Mouse (Mus musculus) hindbrain, embryonic 13.5 days (tissue): ENCODE measurements at regions not wholly inside any gene's neighbourhood (a gene's known extent, or its start where the extent isn't known, plus 50 kb on each side); places are given as distances from the start of the nearest gene placed in this dataset.

Experiments used
- ATAC-seq: fragments of 200-750 bp; cut with Nextera tagmentation; 2 replicates; pipeline ENCODE4 v1.8.0; 2017; ENCODE audit warnings: moderate TSS enrichment; ENCODE audit not compliant: low FRiP score
- H3K27ac ChIP-seq: fragments of 300-500 bp; sonication (generic); 2 replicates; pipeline ENCODE4 v1.5.1; 2015; ENCODE audit warnings: inconsistent platforms, mild to moderate bottlenecking, moderate library complexity
- H3K27me3 ChIP-seq: fragments of 300-500 bp; sonication (generic); 2 replicates; pipeline ENCODE4 v1.6.1; 2015; ENCODE audit warnings: mild to moderate bottlenecking, inconsistent platforms
- H3K36me3 ChIP-seq: fragments of 300-500 bp; sonication (generic); 2 replicates; pipeline ENCODE4 v1.6.1; 2015; ENCODE audit warnings: mild to moderate bottlenecking, inconsistent platforms
- H3K4me1 ChIP-seq: fragments of 300-500 bp; sonication (generic); replicated peaks from 2 replicates; pipeline ENCODE4 v1.6.1; 2015; ENCODE audit warnings: inconsistent platforms
- H3K4me2 ChIP-seq: fragments of 300-500 bp; sonication (generic); 2 replicates; pipeline ENCODE4 v1.6.1; 2015; ENCODE audit warnings: inconsistent platforms, mild to moderate bottlenecking, moderate library complexity
- H3K4me3 ChIP-seq: fragments of 300-500 bp; sonication (generic); 2 replicates; pipeline ENCODE4 v1.5.1; 2015; ENCODE audit warnings: mild to moderate bottlenecking, inconsistent platforms
- H3K9ac ChIP-seq: fragments of 300-500 bp; sonication (generic); 2 replicates; pipeline ENCODE4 v1.6.1; 2015; ENCODE audit warnings: mild to moderate bottlenecking, inconsistent platforms
- H3K9me3 ChIP-seq: fragments of 300-500 bp; sonication (generic); 2 replicates; pipeline ENCODE4 v1.6.1; 2016; ENCODE audit warnings: inconsistent platforms
- WGBS: fragments of 180-500 bp; shearing (Covaris S2); methylation state at CpG from one replicate; pipeline ENCODE4 v1.1.7; 2015; 5-methylcytosine and 5-hydroxymethylcytosine counted together

GRCm38 (mm10) chr10:9087171-9087570, 201.3 kb upstream of the Sash1 start:
- H3K27me3 ChIP-seq: no peaks in the 10 kb centered on the region
- H3K27ac ChIP-seq: no peak overlapping the region
- no peak overlapping the region for H3K4me2 ChIP-seq
- H3K9me3 ChIP-seq: no peaks in the 10 kb centered on the region
- WGBS: 79% methylated on average over 3 of the region's 3 CpGs
- no peak for ATAC-seq
- no peak overlapping the region for H3K4me3 ChIP-seq
- no peaks in the 10 kb centered on the region for H3K4me1 ChIP-seq
- no peak overlapping the region for H3K9ac ChIP-seq
- H3K36me3 ChIP-seq: no peaks in the 10 kb centered on the region

- Histone ChIP-seq H3K4me3 (no peak overlapping the region), H3K27ac (peak overlapping the region; percentile 23; the same call in 1 of the 2 replicates), H3K9ac (no peak overlapping the region), H3K36me3 (no peaks in the 10 kb centered on the region), H3K4me2 (no peak overlapping the region), H3K9me3 (no peaks in the 10 kb centered on the region), H3K27me3 (no peaks in the 10 kb centered on the region), H3K4me1 (no peaks in the 10 kb centered on the region)
- ATAC-seq: no peak
- WGBS: 84% methylated on average over 2 of the region's 2 CpGs
Measured at GRCm38 (mm10) chr10:9086666-9087065, 200.8 kb upstream of the Sash1 start.

GRCm38 (mm10) chr10:9085441-9085840, 199.6 kb upstream of the Sash1 start:
- 55% methylated on average over 7 of the region's 7 CpGs for WGBS
- no peaks in the 10 kb centered on the region for H3K36me3 ChIP-seq
- H3K4me2 ChIP-seq: no peak overlapping the region
- no peak overlapping the region for H3K27ac ChIP-seq
- no peak overlapping the region for H3K4me3 ChIP-seq
- ATAC-seq: no peak
- H3K27me3 ChIP-seq: no peaks in the 10 kb centered on the region
- no peaks in the 10 kb centered on the region for H3K4me1 ChIP-seq
- H3K9me3 ChIP-seq: no peaks in the 10 kb centered on the region
- no peak overlapping the region for H3K9ac ChIP-seq

GRCm38 (mm10) chr10:9074916-9075315, 189.0 kb upstream of the Sash1 start:
- Histone ChIP-seq H3K9me3 (no peaks in the 10 kb centered on the region), H3K4me3 (no peak overlapping the region), H3K27ac (no peak overlapping the region), H3K36me3 (no peaks in the 10 kb centered on the region), H3K9ac (no peak overlapping the region), H3K4me1 (peaks cover 2% of the 10 kb centered on the region; the same call in 1 of the 2 replicates), H3K4me2 (no peak overlapping the region), H3K27me3 (no peaks in the 10 kb centered on the region)
- no peak for ATAC-seq
- 88% methylated on average over 2 of the region's 2 CpGs for WGBS

GRCm38 (mm10) chr10:9071630-9072029, 185.8 kb upstream of the Sash1 start:
- ATAC-seq: no peak
- no peak overlapping the region for H3K27ac ChIP-seq
- H3K4me3 ChIP-seq: no peak overlapping the region
- H3K4me1 ChIP-seq: peaks cover 8% of the 10 kb centered on the region; the same call in 1 of the 2 replicates
- no peaks in the 10 kb centered on the region for H3K9me3 ChIP-seq
- 21% methylated on average over 5 of the region's 5 CpGs for WGBS
- no peak overlapping the region for H3K9ac ChIP-seq
- no peaks in the 10 kb centered on the region for H3K36me3 ChIP-seq
- no peaks in the 10 kb centered on the region for H3K27me3 ChIP-seq
- no peak overlapping the region for H3K4me2 ChIP-seq

- H3K27me3 ChIP-seq: no peaks in the 10 kb centered on the region
- H3K4me3 ChIP-seq: no peak overlapping the region
- ATAC-seq: no peak
- H3K9ac ChIP-seq: no peak overlapping the region
- 71% methylated on average over 13 of the region's 13 CpGs for WGBS
- H3K4me1 ChIP-seq: peaks cover 8% of the 10 kb centered on the region; the same call in 1 of the 2 replicates
- H3K36me3 ChIP-seq: no peaks in the 10 kb centered on the region
- H3K4me2 ChIP-seq: no peak overlapping the region
- no peaks in the 10 kb centered on the region for H3K9me3 ChIP-seq
- peak overlapping the region; percentile 4; the same call in 1 of the 2 replicates for H3K27ac ChIP-seq
Measured at GRCm38 (mm10) chr10:9069608-9070190, 183.8 kb upstream of the Sash1 start.

GRCm38 (mm10) chr10:9066566-9066965, 180.7 kb upstream of the Sash1 start:
- Histone ChIP-seq H3K36me3 (no peaks in the 10 kb centered on the region), H3K4me2 (no peak overlapping the region), H3K27ac (no peak overlapping the region), H3K4me1 (peaks cover 8% of the 10 kb centered on the region; the same call in 1 of the 2 replicates), H3K4me3 (no peak overlapping the region), H3K9ac (no peak overlapping the region), H3K9me3 (no peaks in the 10 kb centered on the region), H3K27me3 (no peaks in the 10 kb centered on the region)
- WGBS: 87% methylated on average over 3 of the region's 3 CpGs
- no peak for ATAC-seq

GRCm38 (mm10) chr10:9061979-9062378, 176.1 kb upstream of the Sash1 start:
- Histone ChIP-seq H3K4me1 (no peaks in the 10 kb centered on the region), H3K4me3 (no peak overlapping the region), H3K9ac (no peak overlapping the region), H3K27ac (no peak overlapping the region), H3K27me3 (no peaks in the 10 kb centered on the region), H3K36me3 (no peaks in the 10 kb centered on the region), H3K4me2 (no peak overlapping the region), H3K9me3 (no peaks in the 10 kb centered on the region)
- WGBS: 77% methylated on average over 3 of the region's 3 CpGs
- ATAC-seq: no peak

- WGBS: 53% methylated on average over 3 of the region's 3 CpGs
- no peak overlapping the region for H3K4me3 ChIP-seq
- no peak overlapping the region for H3K27ac ChIP-seq
- peaks cover 7% of the 10 kb centered on the region; the same call in 1 of the 2 replicates for H3K27me3 ChIP-seq
- no peak overlapping the region for H3K9ac ChIP-seq
- H3K9me3 ChIP-seq: no peaks in the 10 kb centered on the region
- H3K36me3 ChIP-seq: no peaks in the 10 kb centered on the region
- H3K4me1 ChIP-seq: no peaks in the 10 kb centered on the region; the same call in 1 of the 2 replicates
- no peak for ATAC-seq
- H3K4me2 ChIP-seq: no peak overlapping the region
Measured at GRCm38 (mm10) chr10:9055274-9055673, 169.4 kb upstream of the Sash1 start.

- Histone ChIP-seq H3K4me3 (no peak overlapping the region), H3K9ac (no peak overlapping the region), H3K4me2 (no peak overlapping the region), H3K27ac (no peak overlapping the region), H3K36me3 (no peaks in the 10 kb centered on the region), H3K4me1 (no peaks in the 10 kb centered on the region; the same call in 1 of the 2 replicates), H3K9me3 (no peaks in the 10 kb centered on the region), H3K27me3 (peaks cover 7% of the 10 kb centered on the region; the same call in 1 of the 2 replicates)
- ATAC-seq: peak; percentile 65; the same call in 1 of the 2 replicates
- WGBS: 52% methylated on average over 4 of the region's 4 CpGs
Measured at GRCm38 (mm10) chr10:9053371-9053770, 167.5 kb upstream of the Sash1 start.

- Histone ChIP-seq H3K4me2 (no peak overlapping the region), H3K9ac (no peak overlapping the region), H3K4me3 (no peak overlapping the region), H3K9me3 (no peaks in the 10 kb centered on the region), H3K27ac (no peak overlapping the region), H3K36me3 (no peaks in the 10 kb centered on the region), H3K4me1 (peaks cover 6% of the 10 kb centered on the region; the same call in 1 of the 2 replicates), H3K27me3 (peaks cover 7% of the 10 kb centered on the region; the same call in 1 of the 2 replicates)
- no peak for ATAC-seq
- 75% methylated on average over 4 of the region's 4 CpGs for WGBS
Measured at GRCm38 (mm10) chr10:9047341-9047740, 161.5 kb upstream of the Sash1 start.

- Histone ChIP-seq H3K9ac (no peak overlapping the region), H3K27ac (no peak overlapping the region), H3K27me3 (no peaks in the 10 kb centered on the region), H3K4me2 (no peak overlapping the region), H3K9me3 (no peaks in the 10 kb centered on the region), H3K4me3 (no peak overlapping the region), H3K4me1 (peaks cover 6% of the 10 kb centered on the region; the same call in 1 of the 2 replicates), H3K36me3 (no peaks in the 10 kb centered on the region)
- no peak for ATAC-seq
- WGBS: 83% methylated on average over 9 of the region's 9 CpGs
Measured at GRCm38 (mm10) chr10:9044746-9045370, 159.0 kb upstream of the Sash1 start.

- 92% methylated on average over 1 of the region's 1 CpGs for WGBS
- H3K4me1 ChIP-seq: peaks cover 6% of the 10 kb centered on the region; the same call in 1 of the 2 replicates
- H3K4me3 ChIP-seq: no peak overlapping the region
- no peaks in the 10 kb centered on the region for H3K36me3 ChIP-seq
- ATAC-seq: no peak
- H3K9ac ChIP-seq: no peak overlapping the region
- H3K9me3 ChIP-seq: no peaks in the 10 kb centered on the region
- H3K27ac ChIP-seq: no peak overlapping the region
- no peaks in the 10 kb centered on the region for H3K27me3 ChIP-seq
- no peak overlapping the region for H3K4me2 ChIP-seq
Measured at GRCm38 (mm10) chr10:9043507-9043906, 157.6 kb upstream of the Sash1 start.
